Mouse (Mus musculus) cerebellum, adult (tissue): Measurements from ENCODE around the gene Gm17018.

Experiments
- ATAC-seq: cut with Nextera tagmentation; 2 replicates; pipeline ENCODE4 v1.9.2; 2017; ENCODE audit warnings: mild to moderate bottlenecking, moderate library complexity, mixed read lengths; ENCODE audit not compliant: insufficient number of reproducible peaks, low FRiP score, low TSS enrichment

The Gm17018 gene

DNA sequence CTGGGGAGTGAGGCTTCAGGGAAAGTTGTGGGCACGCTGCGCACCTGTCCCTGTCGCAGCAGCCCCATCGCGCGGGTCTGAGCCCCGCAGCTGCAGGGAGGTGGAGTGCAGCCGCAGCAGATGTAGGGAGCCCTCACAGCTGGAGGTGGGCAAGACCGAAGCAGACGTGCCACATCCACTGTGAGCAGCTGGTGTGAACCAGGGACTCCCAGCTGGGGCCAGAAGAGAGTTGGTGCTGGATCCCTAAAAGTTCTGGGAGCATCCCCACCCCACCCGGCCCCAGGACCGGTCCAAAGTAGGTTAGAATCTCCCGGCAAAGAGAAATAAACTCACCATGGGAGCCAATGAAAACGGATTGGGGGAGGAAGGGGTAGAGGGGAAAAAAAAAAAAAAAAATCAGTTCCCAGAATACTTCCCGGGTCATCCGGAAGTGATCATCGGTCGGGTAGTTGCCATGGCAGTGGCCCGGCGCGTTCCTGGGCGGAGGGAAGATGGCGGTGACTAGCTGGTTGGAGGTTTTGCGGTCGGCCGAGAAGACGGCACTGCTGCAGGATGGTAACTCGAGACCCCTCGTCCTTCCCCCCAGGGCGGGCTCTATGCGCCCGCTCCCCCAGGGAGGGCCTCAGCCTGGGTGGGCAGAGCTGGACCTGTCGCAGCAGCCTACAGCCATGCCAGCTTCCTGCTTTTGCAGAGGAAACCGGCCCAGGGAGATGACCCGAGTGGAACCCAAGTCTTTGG is at the start of gene Gm17018, which contains the start of gene Poll:
TSS of gene Gm17018 (plus strand) at position 463 of the 738 bp plus-strand sequence.
TSS of gene Poll (minus strand) at position 379 of the 738 bp plus-strand sequence.
- peak; percentile 91 for ATAC-seq

DNA sequence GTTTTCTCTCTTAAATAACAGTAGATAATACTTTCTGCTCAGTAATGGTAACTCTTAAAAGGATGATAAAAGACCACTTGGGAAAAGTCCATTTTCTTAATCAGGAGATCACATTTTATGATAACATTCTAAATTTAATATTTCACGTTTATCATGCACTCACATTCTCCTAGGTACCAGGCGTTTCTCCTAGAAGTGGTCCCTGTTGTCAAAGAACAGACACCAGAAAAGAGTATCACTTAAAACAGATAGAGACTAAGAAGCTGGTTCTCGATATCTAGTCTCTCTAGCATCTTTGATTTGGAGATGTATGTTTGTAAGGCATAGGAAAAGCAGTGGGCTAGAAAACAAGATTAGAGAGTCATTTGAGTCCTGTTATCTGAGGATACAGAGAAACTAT is 49.7 kb upstream of the Gm17018 start:
- ATAC-seq = no peak

DNA sequence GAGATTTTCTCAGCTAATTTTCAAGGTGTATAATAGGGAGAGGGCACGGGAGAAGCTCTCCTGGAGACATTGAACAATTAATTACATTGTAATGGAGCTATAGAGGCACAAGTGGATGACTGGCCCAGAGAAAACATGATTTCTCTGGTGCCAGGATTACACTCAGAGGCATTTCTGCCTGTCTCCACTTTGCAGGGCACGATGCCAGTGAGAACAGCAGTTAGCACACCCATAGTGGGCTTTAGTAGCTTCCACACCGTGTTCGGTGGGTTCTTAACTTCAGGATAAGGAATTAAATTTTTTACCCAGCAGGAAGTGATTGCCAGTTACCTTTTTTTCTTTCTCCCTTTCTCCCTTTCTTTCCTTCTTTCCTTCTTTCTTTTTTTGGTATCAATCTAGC is 49.0 kb upstream of the Gm17018 start:
- ATAC-seq = no peak

DNA sequence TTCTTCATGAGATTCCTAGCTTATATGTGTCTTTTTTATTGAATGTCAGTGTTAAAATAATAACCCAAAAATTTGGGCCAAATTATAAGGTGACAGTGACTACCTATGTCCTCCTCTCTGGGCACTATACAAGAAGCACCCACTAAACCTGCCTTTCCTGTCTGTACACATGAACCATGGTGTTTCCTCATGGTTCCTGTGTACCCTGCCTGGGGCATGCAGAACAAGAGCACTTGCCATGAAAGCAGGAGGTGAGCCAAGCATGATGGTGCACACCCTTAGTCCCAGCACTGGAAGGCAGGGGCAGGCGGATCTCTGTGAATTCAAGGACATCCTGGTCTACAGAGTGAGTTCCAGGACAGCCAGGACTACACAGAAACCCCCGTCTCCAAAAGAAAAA is 45.1 kb upstream of the Gm17018 start:
- ATAC-seq = no peak

DNA sequence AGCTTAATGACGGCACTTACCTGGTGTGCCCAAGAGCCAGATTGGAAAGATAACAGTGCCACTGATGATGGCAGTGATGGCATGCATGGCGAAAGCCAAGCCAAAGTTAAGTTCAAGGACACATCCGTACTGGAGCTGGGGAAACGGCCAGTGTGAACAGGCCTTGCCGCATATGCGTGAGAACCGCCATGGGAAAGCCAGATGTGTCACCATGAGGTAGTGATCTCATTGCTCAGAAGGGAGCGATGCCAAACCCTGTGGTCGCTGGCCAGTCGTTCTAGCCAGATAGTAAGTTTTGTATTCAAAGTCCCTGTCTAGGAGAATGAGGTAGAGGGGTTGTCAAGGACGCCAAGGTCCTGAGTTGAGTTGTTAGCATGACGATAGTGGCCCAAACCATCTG is 44.2 kb upstream of the Gm17018 start:
- ATAC-seq = no peak

DNA sequence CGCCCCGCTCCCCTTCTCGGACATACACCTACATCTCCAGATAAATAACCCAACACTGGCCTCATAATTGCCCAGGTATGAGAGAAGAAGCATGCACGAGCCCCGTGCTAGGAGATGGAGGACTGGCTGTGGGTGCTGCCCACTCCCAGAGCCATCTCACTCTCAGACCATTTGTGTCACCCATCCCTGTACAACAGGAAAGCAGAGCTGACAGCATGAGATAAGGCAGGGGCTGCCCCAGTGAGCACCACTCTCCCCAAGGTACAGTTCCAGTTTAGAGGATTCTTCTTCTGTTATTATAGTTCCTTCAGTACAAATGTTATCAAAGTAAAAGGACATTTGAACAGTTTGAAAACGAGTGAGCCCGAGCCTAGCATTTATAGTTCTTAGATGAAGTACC is 33.0 kb upstream of the Gm17018 start:
- no peak for ATAC-seq

DNA sequence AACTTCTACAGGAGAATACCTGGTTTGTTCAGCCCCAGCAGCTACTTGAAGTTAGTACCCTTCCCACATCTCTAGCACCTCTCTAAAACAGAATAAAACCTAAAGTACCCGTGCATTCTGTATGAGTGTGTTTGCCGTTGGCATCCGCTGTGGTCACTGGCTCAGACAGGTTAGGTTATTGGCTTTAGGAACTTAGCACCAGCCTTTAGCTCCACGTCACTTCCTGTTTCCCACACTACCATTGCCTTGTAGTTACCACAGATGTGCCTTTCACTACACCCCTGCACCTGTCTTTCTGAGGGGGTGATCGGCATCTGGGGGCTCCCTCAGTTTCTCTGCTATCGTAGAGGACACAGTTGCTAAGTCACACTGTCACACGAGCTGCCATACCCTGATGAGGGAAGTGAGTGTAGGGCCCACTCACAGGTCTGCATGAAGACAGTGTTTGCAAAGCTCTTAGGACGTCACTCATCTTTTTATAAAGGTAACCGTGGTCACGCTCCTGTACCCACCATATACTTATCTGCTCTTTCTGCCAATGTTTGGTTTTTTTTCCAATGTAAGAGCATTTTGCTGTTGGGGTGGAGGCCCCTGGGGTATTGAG is 32.4 kb upstream of the Gm17018 start:
- no peak for ATAC-seq

DNA sequence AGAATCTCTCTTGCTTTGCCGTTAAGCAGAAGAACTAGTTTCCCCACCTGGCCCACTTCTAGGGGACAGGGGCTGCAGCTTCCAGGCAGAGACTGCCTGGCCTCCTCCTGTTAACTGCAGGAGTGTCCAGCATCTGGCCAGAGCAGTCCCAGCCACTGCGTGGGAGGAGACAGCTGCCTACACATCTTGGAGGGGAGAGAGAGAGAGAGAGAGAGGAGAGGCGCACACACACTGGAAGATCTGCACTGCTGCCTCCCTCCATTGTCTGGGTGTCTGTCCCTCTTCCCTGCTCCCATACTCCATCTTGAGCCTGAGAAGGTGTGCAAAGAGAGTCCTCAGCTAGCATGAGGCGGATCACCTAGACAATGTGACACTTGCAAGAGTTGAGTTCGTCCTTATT is 31.1 kb upstream of the Gm17018 start:
- ATAC-seq = no peak

DNA sequence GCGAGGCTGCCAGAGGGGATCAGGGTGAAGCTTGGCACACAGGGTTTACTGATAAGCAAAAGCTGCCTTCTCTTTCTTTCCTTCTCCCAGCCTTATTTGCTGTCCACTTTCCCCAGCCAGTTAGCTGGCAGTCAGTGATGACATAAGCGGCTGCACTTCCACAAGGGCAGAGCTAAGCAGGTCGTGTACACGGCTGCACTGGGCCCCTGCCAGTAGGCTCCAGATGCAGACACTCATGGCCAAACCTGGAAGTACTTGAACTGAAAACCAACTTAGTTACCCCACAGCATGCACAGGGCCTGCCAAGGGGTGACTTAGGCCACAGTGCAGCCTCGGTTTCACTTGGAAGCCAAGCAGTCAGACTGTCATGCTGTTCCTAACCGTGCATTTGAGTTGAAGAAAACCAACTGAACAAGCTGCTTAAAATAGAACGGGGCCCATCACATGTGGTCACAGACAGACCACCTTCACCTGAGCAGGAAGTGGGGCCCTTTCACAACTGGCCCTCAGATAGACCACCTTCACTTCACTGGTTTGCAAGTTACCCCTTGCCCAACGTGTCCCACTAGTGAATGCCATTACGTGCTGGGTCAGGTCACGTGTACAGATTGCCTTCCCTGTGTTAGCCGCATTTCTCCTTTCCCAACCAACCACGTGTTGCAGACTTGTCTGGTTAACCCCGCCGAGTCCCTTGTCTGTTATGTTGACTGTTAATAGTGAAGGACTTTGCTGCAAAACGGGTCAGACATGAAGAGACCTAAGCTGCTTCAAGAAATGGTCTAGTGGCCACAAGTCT is 30.0 kb upstream of the Gm17018 start:
- no peak for ATAC-seq

DNA sequence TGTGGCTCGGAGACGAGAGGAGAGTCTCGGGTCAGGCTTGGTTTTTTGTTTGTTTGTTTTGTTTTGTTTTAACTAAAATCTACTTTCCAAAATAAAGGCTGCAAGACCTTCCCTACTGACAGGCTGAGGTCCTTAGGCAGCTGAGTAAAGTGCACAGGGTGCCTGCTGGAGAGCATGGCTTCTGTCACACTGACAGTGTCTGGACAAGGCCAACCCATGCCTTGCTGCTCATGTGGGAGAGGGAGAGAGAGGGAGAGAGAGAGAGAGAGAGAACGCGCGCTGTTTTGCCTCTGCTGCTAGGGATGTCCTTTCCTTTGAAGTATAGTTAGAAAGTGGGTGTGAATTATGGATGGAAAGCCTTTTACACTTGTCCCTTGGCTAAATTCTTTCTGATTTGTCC is 28.9 kb upstream of the Gm17018 start:
- no peak for ATAC-seq

DNA sequence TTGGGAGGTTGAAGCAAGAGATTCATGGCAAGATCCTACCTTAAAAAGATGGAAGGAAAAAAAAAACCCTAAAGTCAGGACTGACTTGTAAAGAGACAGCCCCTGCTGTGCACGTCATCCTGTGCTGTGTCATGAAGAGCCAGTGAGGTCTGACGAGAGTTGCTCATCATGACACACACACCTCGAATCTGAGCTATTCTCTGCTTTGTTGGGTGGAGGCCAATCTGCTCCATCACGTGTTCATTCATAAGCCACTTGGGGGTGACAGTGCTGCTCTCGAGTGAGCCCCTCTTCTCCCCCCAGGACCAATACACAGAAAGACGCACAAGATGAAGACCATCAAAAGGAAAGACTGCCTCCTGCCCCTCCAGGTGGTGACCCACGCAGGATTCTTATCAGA is 26.8 kb upstream of the Gm17018 start:
- ATAC-seq = no peak

DNA sequence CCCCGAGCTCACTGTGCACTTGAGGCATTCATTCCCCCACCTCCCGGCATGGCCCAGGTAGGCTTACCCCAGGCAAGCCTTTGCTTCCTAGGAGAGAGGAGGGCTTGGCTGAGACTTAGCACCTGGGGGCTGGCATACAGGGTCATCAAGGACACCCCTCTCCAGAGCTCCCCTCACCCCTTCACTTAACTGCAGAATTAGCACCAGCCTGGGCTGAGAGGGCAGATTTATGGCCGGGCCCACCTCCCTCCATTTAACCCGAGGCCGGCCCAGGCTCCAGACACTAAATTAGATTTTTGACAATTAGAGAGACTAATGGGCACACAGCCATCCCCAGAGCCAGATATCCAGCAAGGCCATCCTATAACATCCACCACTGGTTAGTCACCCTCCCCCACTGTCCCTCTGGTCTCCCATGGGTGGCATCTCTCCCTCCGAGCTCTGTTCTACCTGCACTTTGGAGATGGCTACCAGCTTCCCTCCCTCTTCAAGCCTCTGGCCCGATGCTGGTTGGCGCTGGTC is 25.1 kb upstream of the Gm17018 start:
- ATAC-seq = no peak

DNA sequence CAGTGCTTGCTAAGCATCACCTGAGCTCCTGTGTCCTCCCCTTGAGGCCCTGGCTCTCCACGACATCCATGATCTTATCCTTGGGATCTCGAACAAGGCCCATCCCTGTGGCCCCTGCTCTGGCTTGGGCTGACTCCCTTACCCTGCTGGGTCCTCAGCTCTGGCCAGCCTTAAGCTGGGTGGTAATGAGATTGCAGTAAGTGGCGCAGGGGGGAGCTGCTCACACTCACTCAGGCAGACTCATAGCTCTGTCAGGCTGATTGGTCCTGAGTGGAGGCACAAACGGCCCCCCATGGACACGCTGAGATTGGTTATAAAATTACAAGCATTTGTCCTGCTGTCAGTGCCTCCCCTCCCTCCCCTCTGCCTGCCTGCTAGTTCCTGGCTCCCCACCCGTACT is 24.5 kb upstream of the Gm17018 start:
- no peak for ATAC-seq

DNA sequence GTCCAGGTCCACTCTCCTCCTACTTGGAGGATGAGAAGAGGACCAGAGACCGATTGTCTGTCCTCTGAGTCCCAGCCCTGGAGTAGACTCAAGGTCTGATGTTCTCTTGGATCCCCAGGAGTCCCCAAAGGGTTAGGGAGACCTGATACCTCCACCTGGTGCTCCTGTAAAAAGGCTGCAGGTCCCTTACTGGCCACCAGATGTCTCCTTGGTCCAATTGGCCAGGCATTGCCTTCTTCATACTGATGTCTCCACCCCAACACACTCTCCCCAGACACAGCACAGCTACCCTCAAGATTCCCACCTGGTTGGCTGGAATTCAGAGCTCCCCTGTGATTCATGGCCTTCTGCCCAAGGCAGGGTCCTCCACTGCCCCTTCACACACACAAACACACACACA is 22.9 kb upstream of the Gm17018 start:
- peak; percentile 34; the same call in 1 of the 2 replicates for ATAC-seq

DNA sequence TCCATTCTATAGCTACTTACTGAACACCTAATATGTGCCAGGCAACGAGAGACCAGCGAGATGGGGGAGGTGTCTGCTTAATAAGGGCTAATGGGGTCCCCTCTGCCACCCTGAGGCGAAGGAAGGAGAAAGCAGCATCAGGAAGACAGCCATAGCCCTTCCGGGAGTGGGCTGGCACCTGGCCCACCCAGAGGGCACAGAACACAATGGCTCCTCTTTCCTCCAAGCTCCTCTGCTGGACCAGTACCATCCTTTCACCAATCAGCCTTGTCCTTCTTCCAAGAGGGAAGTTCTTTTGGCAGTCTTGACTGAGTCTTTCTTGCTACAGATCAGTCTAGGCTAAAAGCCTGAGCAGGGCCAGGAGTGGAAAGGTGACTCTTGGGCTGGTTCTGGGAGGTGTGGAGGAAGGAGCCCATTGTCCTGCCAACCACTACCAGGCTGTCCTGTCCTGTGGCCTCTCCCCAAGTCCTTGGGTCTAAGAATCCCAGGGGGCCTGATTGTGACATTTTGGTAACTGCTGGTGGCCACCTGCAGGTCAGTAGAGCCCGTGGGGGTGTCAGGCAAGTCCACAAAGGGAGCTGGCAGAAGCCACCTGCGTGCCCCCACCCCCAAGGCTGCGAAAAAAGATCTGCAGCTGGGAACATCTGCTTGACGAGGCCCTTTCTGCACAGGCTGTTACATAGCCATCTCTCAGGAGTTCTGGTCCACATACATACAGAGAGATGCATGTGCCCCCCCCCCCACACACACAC is 19.6 kb upstream of the Gm17018 start:
- ATAC-seq = no peak

DNA sequence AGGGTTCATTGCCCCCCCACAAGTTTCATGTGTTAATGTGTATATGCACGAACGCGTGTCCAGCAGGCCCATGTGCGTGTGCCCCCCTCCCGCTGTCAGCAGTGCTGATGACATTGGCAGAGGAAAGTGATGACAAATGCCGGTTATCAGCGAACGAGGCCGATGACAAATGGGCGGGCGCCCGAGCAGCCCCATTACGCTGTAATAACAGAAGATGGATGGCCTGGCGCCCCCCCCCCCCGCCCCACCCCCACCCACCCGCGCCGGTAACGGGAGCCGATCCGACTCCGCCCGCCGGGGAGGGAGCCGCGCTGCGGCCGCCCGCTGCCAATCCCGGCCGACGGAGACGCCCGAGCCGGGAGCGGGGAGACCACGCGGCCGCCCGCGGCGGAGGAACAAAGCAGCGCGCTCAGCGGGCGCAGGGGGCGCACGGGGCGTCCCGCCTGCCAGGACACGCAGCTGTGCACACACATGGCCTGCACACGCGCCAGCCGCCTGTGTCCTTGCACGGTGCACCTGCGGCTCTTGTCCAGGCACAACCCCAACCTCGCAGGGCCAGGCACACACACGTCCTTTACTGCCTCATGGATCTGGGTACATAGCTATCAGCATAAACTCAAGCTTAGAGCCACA is 18.9 kb upstream of the Gm17018 start:
- ATAC-seq = no peak

DNA sequence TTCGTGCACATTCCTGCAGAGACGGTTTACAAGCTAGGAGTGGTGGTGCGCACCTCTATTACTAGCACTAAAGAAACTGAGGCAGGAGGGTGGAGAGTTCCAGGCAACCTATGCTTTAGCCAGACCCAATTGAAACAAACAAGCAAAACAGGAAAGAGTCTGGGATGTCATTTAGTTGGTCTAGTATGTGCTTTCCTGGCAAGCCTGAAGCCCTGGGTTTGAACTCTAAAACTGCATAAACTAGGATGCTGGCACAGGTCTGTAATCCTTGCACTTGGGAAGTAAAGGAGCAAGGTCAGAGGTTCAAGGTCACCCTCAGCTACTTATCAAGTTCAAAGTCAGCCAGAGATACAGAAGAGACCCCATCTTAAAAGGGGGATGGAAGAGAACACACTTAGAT is 18.4 kb upstream of the Gm17018 start:
- no peak for ATAC-seq

DNA sequence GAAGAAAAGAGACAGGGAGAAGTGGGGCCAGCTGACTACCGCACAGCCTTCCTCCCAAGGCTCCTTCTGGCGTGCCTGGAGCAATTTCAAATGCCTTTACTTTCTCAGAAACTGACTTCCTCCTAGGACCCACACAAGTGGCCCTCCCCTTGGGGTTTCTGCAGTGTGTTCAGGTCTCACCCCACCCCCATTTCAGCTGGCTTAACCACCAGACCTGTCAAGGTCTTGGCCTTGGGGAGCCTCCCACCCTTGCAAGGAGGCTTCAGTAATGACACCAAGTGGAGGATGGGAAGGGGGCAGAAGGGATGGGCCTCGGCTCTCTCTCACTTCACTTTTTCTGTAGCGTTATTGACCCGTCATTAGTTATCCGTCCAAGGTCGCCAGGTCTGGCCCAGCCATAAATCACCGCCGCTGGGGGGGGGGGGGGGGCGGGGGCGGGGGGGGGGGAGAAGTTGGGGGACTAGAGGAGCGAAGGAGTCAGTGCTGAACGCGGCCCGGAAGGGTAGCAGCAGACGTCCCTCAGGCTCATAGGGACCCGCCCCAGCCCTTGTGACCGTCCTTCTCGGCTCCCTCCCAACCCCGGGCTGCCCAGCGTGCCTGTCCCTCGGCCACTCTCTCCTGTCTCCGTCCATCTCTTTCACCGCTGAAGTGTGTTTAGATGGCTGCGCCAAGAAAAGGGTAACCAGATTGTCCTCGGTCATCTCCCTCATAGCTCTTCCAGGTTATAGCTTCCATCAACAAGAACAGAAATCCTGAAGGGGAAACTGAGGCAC is 16.1 kb upstream of the Gm17018 start:
- 0 out of 2 replicates have a peak, but pooled peaks have one; percentile 22 for ATAC-seq

DNA sequence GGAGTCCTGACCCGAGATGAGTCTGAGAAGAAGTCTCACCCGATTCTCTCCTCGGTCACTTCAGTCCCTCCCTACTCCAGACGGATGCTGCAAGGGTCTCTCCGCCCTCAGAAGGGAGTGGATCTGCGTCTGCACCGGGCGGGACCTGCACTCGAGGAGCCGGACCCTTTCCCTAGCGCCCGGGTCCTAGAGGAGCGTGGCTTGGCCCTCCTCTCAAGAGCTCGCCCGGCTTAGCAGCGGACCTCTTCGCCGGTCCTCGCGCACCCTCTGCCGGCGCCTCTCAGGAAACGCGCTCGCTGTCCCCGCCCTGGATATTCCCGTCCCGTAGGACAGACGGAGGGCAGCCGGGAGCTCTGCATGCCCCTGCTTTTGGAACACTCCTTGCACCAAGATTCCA is 15.5 kb upstream of the Gm17018 start:
- peak; percentile 71 for ATAC-seq
